Mouse (Mus musculus) heart, embryonic 14.5 days (tissue): ENCODE measurements at regions not wholly inside any gene's neighbourhood (a gene's known extent, or its start where the extent isn't known, plus 50 kb on each side); places are given as distances from the start of the nearest gene placed in this dataset.

Source experiments
- ATAC-seq: fragments of 200-750 bp; cut with Nextera tagmentation; 2 replicates; pipeline ENCODE4 v1.8.0; 2017; ENCODE audit warnings: low read depth, moderate TSS enrichment; ENCODE audit not compliant: insufficient number of reproducible peaks, insufficient read depth, low FRiP score
- H3K27ac ChIP-seq, 2 experiments: fragments of 200-500 bp in 1 of 2; fragments of 300-500 bp in 1 of 2; sonication (generic) in 1 of 2; replicated peaks in 1 of 2; 2 replicates each; pipeline ENCODE4 v1.5.1; 2012 to 2014; ENCODE audit warnings: low read depth in 2 of 2, low read length in 2 of 2, control low read depth in 1 of 2, mild to moderate bottlenecking in 1 of 2, mixed read lengths in 1 of 2; ENCODE audit not compliant: control insufficient read depth in 1 of 2, insufficient read depth in 1 of 2
- H3K27me3 ChIP-seq: fragments of 300-500 bp; sonication (generic); 2 replicates; pipeline ENCODE4 v1.6.1; 2014; ENCODE audit warnings: mild to moderate bottlenecking, low read length, control low read depth; ENCODE audit not compliant: control insufficient read depth, insufficient read depth
- H3K36me3 ChIP-seq: fragments of 300-500 bp; sonication (generic); 2 replicates; pipeline ENCODE4 v1.6.1; 2014; ENCODE audit warnings: mild to moderate bottlenecking, control low read depth, low read length, mixed read lengths; ENCODE audit not compliant: control insufficient read depth, insufficient read depth
- H3K4me1 ChIP-seq, 2 experiments: fragments of 200-500 bp in 1 of 2; fragments of 300-500 bp in 1 of 2; sonication (generic) in 1 of 2; 2 replicates each; pipeline ENCODE4 v1.6.1; 2012 to 2014; ENCODE audit warnings: low read length in 2 of 2, control low read depth in 1 of 2, mixed read lengths in 1 of 2; ENCODE audit not compliant: control insufficient read depth in 2 of 2, insufficient read depth in 2 of 2
- H3K4me2 ChIP-seq: fragments of 300-500 bp; sonication (generic); 2 replicates; pipeline ENCODE4 v1.6.1; 2014; ENCODE audit warnings: mild to moderate bottlenecking, low read length
- H3K4me3 ChIP-seq, 2 experiments: fragments of 200-500 bp in 1 of 2; fragments of 300-500 bp in 1 of 2; sonication (generic) in 1 of 2; 2 replicates each; pipeline ENCODE4 v1.5.1; 2012 to 2014; ENCODE audit warnings: low read length in 2 of 2, mild to moderate bottlenecking in 2 of 2, control low read depth in 1 of 2, low read depth in 1 of 2, moderate library complexity in 1 of 2; ENCODE audit not compliant: control insufficient read depth in 1 of 2, insufficient read depth in 1 of 2
- H3K9ac ChIP-seq: fragments of 300-500 bp; sonication (generic); 2 replicates; pipeline ENCODE4 v1.6.1; 2014; ENCODE audit warnings: mild to moderate bottlenecking, low read length
- H3K9me3 ChIP-seq: fragments of 300-500 bp; sonication (generic); 2 replicates; pipeline ENCODE4 v1.6.1; 2016; ENCODE audit warnings: low read length, control low read depth; ENCODE audit not compliant: control insufficient read depth
- WGBS: fragments of 180-500 bp; shearing (Covaris S2); extraction: QIAGEN DNeasy Blood & Tissue Kit; methylation state at CpG from one replicate; pipeline ENCODE4 v1.1.7; 2014; 5-methylcytosine and 5-hydroxymethylcytosine counted together

DNA sequence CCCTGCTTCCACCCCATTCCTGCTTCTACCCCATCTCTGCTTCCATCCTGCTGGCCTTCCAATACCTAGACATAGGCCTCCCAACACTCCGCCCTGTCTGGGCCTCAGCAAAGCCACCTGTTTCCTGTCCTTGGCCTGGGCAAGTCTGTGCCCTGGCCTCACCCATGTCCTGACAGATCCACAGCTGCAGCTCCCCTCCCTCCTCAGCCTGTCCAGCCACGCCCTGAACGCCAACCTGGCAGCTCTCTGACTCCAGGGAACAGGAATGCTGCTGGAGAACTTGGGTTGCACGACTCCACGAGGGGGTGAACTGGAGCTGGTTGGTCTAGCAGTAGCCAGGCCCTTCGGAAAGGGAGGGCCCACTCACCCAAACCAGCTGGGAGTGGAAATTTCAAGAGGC, 966.1 kb downstream of the 4930447A16Rik start:
- no peak overlapping the region for H3K4me2 ChIP-seq
- H3K27ac ChIP-seq: no peak overlapping the region
- WGBS: 45% methylated on average over 6 of the region's 6 CpGs
- ATAC-seq: peak; percentile 52
- no peaks in the 10 kb centered on the region for H3K27me3 ChIP-seq
- H3K4me3 ChIP-seq: no peak overlapping the region
- H3K9ac ChIP-seq: no peak overlapping the region
- H3K4me1 ChIP-seq: peaks cover 17 to 28% of the 10 kb centered on the region in 2 experiments
- no peaks in the 10 kb centered on the region for H3K36me3 ChIP-seq
- H3K9me3 ChIP-seq: no peaks in the 10 kb centered on the region

GRCm38 (mm10) chr15:38391860-38392259, 966.5 kb downstream of the 4930447A16Rik start:
- Histone ChIP-seq H3K4me3 (no peak overlapping the region), H3K4me1 (peaks cover 17 to 28% of the 10 kb centered on the region in 2 experiments), H3K36me3 (no peaks in the 10 kb centered on the region), H3K9ac (no peak overlapping the region), H3K4me2 (no peak overlapping the region), H3K9me3 (no peaks in the 10 kb centered on the region), H3K27ac (no peak overlapping the region), H3K27me3 (no peaks in the 10 kb centered on the region)
- ATAC-seq: no peak
- 25% methylated on average over 4 of the region's 4 CpGs for WGBS

GRCm38 (mm10) chr15:38392441-38393149, 967.2 kb downstream of the 4930447A16Rik start:
- H3K9ac ChIP-seq: no peak overlapping the region
- H3K27ac ChIP-seq: no peak overlapping the region
- 54% methylated on average over 5 of the region's 5 CpGs for WGBS
- H3K27me3 ChIP-seq: no peaks in the 10 kb centered on the region
- H3K4me1 ChIP-seq: peaks cover 15 to 23% of the 10 kb centered on the region in 2 experiments
- no peaks in the 10 kb centered on the region for H3K36me3 ChIP-seq
- no peaks in the 10 kb centered on the region for H3K9me3 ChIP-seq
- ATAC-seq: no peak
- no peak overlapping the region for H3K4me2 ChIP-seq
- H3K4me3 ChIP-seq: no peak overlapping the region

GRCm38 (mm10) chr15:38398852-38399251, 973.5 kb downstream of the 4930447A16Rik start:
- Histone ChIP-seq H3K4me1 (peaks cover 6 to 7% of the 10 kb centered on the region in 2 experiments), H3K9me3 (no peaks in the 10 kb centered on the region), H3K4me2 (no peak overlapping the region), H3K9ac (no peak overlapping the region), H3K4me3 (no peak overlapping the region), H3K27ac (no peak overlapping the region), H3K36me3 (no peaks in the 10 kb centered on the region), H3K27me3 (no peaks in the 10 kb centered on the region)
- ATAC-seq: no peak
- 89% methylated on average over 4 of the region's 4 CpGs for WGBS

DNA sequence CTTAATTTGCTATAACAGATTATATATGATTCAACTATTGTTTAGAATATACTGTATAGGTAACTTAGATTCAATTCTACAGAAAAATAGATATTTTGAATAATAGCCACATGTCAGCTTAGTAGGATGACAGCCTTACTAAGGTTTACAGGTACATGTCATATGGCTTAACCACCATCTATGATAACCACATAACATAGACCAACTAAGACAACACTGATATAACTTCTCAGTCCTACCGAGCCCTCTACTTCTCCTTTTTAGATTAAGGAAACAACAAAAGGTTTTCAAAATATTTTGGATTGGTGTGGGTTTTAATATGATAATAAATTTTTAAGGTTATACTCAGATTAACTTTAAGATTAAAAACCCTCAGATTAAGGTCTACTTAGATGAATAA, 977.4 kb downstream of the 4930447A16Rik start:
- H3K36me3 ChIP-seq: no peaks in the 10 kb centered on the region
- H3K4me2 ChIP-seq: no peak overlapping the region
- WGBS: 81% methylated on average over 1 of the region's 1 CpGs
- no peaks in the 10 kb centered on the region for H3K27me3 ChIP-seq
- no peaks in the 10 kb centered on the region for H3K9me3 ChIP-seq
- H3K9ac ChIP-seq: no peak overlapping the region
- H3K4me1 ChIP-seq: peaks cover 24 to 28% of the 10 kb centered on the region in 2 experiments
- no peak overlapping the region for H3K27ac ChIP-seq
- no peak overlapping the region for H3K4me3 ChIP-seq
- no peak for ATAC-seq

GRCm38 (mm10) chr15:38403760-38404375, 978.5 kb downstream of the 4930447A16Rik start:
- H3K27ac ChIP-seq: 0 out of 4 replicates have a peak overlapping the region, but pooled peaks of 1 of the 2 experiments have one; percentile 10
- peak overlapping the region; percentile 10; the same call in 1 of the 2 replicates for H3K9ac ChIP-seq
- no peaks in the 10 kb centered on the region for H3K27me3 ChIP-seq
- no peaks in the 10 kb centered on the region for H3K36me3 ChIP-seq
- no peak overlapping the region for H3K4me3 ChIP-seq
- ATAC-seq: no peak
- H3K4me1 ChIP-seq: peaks cover 24 to 28% of the 10 kb centered on the region in 2 experiments
- no peaks in the 10 kb centered on the region for H3K9me3 ChIP-seq
- H3K4me2 ChIP-seq: peak overlapping the region; percentile 16; the same call in 1 of the 2 replicates
- 26% methylated on average over 6 of the region's 6 CpGs for WGBS

GRCm38 (mm10) chr15:38406114-38406960, 981.0 kb downstream of the 4930447A16Rik start:
- Histone ChIP-seq H3K4me3 (no peak overlapping the region), H3K4me1 (peaks cover 24 to 28% of the 10 kb centered on the region in 2 experiments), H3K27me3 (no peaks in the 10 kb centered on the region), H3K4me2 (no peak overlapping the region), H3K27ac (peak overlapping the region in 1 of 2 experiments; percentile 37; a peak in 2 of 4 replicates), H3K9ac (no peak overlapping the region; the same call in 1 of the 2 replicates), H3K9me3 (no peaks in the 10 kb centered on the region), H3K36me3 (no peaks in the 10 kb centered on the region)
- WGBS: 36% methylated on average over 13 of the region's 13 CpGs
- ATAC-seq: no peak
